Mouse (Mus musculus) adipose tissue, adult 10 weeks (tissue): ENCODE results near the gene Neurl3. TPM values are rescaled to one million over a fixed set of nuclear protein-coding genes. Genes with fewer than 3 reads are reported as not detected.

Source experiments
- polyA plus RNA-seq: library from polyadenylated mRNA; stranded (reverse); fragments of 350-450 nt; fragmentation: Illumina TruSeq; extraction: RNeasy Lipid Tissue Mini Kit (QIAGEN cat#74804); gene quantifications from one replicate; pipeline ENCODE4 v1.2.3, GENCODE M21; 2014; ENCODE audit warnings: low read depth, low replicate concordance

Gene Neurl3
- polyA plus RNA-seq: 10.3 TPM

GRCm38 (mm10) chr1:36274455-36274854, at the start of gene Neurl3:
TSS of gene Neurl3 (minus strand) at chr1:36274679.

DNA sequence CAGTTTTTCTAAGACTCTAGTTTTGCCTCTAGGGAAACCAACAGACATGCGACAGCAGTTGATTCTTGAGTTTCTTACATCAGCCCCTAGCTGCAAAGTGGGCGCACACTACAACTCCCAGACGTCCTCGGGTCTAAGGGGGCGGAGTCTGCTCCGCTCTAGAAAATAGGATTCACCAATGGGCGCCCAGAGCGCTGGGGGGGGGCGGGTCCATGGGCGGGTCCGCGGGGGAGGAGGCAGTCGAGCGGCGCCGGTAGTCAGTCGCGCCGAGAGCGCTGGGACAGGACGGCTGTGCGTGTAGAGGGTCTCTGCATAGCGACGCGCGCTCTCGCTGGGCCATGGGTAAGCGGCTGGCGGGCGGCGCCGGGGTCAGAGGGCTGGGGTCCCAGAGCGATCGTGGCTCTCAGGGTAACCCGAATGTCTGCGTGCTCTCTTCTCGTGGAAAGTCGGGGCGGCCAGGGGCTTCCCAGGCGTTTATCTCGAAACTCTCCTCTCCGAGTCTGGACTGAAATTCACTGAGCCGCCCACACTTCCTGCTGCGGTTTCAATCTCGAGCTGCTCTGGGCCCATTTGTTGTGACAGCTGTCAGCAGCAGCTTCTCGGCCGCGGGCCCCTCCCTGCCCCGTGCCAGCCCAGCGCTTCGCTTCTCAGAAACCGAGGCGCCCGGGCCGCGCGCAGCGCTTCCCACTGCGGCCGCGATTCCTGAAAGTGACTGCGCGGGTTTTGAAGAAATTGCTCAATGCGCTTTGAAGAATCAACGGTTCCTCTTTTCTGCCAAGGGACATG, 33.2 kb upstream of the Neurl3 start, which contains the start of gene Arid5a:
Gene Arid5a (plus strand): TSS at position 239 of the 786 bp plus-strand sequence.

GRCm38 (mm10) chr1:36244058-36244827, 30.2 kb downstream of the Neurl3 start, which contains the start of gene Uggt1:
TSS of gene Uggt1 (minus strand) at chr1:36244720.

Other genes starting within 250 kb of the Neurl3 start
- 48.9 TPM for gene Hs6st1, start 206.3 kb downstream of the Neurl3 start, polyA plus RNA-seq
- 62.5 TPM for gene Uggt1, start 30.0 kb downstream of the Neurl3 start, polyA plus RNA-seq
- 8.6 TPM for gene Arid5a, start 33.1 kb upstream of the Neurl3 start, polyA plus RNA-seq
- gene Kansl3, start 94.5 kb upstream of the Neurl3 start, polyA plus RNA-seq: 41.1 TPM
- 0.52 TPM for gene Fer1l5, start 97.6 kb upstream of the Neurl3 start, polyA plus RNA-seq
- 29.3 TPM for gene Lman2l, start 170.6 kb upstream of the Neurl3 start, polyA plus RNA-seq
- 5.2 TPM for gene Cnnm4, start 196.9 kb upstream of the Neurl3 start, polyA plus RNA-seq
- 18.9 TPM for gene Cnnm3, start 237.2 kb upstream of the Neurl3 start, polyA plus RNA-seq